Mouse (Mus musculus) activated CD4-positive, CD25-positive, alpha-beta regulatory T cell, adult 4 months (primary cell): ENCODE results near the gene Tasp1. TPM values are rescaled to one million over a fixed set of nuclear protein-coding genes. Genes with fewer than 3 reads are reported as not detected.
"Not testable (repeated sequence)": the region's sequence is repeated elsewhere in the genome, so short reads cannot be mapped to it uniquely, and the experiment has no call there.

Source experiments
- ATAC-seq: one replicate; pipeline ENCODE4 v1.8.0; 2017
- polyA plus RNA-seq, 2 experiments: library from polyadenylated mRNA; unstranded; fragments of 100-300 nt; shearing (Covaris generic); gene quantifications; one replicate each; pipeline ENCODE4 v1.2.1; 2017

The Tasp1 gene
- 100 to 1,000 TPM; 108 to 116 TPM for polyA plus RNA-seq

GRCm38 (mm10) chr2:140066353-140067314, at the start of gene Tasp1:
Gene Tasp1, minus strand, starts transcription at chr2:140066805.
- ATAC-seq = peak; percentile 100

DNA sequence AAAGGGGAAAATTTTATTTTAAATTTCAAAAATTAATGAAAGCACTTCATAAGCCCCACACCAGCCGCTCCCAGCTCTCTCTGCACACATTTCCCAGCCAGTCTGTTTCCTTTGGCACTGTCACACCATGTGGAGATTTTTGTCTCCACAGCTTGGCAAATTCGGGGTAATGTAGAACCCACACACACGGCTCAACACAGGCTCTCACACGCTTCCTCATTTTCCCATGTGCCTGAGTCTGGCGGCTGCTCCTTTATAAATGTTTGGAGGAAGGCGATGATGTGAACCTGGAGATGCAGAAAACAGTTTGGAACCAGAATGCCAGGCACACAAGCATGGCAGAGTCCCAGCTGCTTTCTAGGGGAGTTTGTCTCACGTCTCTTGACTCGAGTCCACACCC, 47.2 kb upstream of the Tasp1 start:
- no peak for ATAC-seq

DNA sequence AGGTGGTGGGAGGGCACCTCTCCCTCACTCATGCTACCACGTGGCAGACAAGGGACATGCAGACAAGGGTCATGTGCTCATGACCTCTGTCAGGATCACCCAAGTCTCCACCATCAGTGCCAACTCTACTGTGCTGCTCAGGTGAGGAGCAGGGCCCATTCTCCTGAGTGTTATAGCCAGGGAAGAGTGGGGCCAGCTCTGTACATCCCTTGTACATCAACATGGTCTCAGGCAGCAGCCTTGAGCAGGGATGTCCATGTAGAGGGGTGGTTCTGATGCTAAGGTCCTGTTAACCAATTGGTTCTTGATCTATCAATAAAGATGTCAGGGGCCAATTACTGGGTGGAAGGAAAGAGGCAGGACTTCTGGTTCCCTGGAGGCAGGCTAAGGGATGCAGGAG, 42.3 kb upstream of the Tasp1 start:
- ATAC-seq = no peak

- ATAC-seq = no peak
Measured at GRCm38 (mm10) chr2:140107641-140108040, 41.0 kb upstream of the Tasp1 start.

- ATAC-seq = no peak
Measured at GRCm38 (mm10) chr2:140104951-140105350, 38.3 kb upstream of the Tasp1 start.

- peak; percentile 60 for ATAC-seq
Measured at GRCm38 (mm10) chr2:140100551-140101474, 34.2 kb upstream of the Tasp1 start.

GRCm38 (mm10) chr2:140099971-140100370, 33.4 kb upstream of the Tasp1 start:
- ATAC-seq = no peak

GRCm38 (mm10) chr2:140097131-140097591, 30.6 kb upstream of the Tasp1 start:
- no peak for ATAC-seq

DNA sequence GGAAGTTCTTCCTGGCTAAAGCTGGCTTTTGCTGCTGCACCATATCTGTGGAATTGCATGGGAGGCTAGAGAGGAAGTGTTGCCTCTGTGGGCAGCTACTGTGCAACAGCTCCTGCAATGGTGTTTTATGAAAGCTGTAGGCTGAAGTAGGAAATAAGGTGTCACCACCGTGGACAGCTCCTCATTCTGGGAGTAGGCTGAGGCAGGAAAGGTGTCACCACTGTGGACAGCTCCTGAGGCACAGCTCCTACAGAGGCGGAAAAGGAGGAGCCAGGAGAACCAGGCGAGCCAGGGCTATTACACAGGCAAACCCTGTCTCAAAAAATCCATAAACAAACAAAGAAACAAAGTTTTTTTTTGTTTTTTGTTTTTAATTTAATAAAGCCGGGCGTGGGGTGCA, 29.4 kb upstream of the Tasp1 start:
- no peak for ATAC-seq

GRCm38 (mm10) chr2:140093433-140093832, 26.8 kb upstream of the Tasp1 start:
- ATAC-seq = no peak

GRCm38 (mm10) chr2:140084245-140084644, 17.6 kb upstream of the Tasp1 start:
- ATAC-seq = no peak

DNA sequence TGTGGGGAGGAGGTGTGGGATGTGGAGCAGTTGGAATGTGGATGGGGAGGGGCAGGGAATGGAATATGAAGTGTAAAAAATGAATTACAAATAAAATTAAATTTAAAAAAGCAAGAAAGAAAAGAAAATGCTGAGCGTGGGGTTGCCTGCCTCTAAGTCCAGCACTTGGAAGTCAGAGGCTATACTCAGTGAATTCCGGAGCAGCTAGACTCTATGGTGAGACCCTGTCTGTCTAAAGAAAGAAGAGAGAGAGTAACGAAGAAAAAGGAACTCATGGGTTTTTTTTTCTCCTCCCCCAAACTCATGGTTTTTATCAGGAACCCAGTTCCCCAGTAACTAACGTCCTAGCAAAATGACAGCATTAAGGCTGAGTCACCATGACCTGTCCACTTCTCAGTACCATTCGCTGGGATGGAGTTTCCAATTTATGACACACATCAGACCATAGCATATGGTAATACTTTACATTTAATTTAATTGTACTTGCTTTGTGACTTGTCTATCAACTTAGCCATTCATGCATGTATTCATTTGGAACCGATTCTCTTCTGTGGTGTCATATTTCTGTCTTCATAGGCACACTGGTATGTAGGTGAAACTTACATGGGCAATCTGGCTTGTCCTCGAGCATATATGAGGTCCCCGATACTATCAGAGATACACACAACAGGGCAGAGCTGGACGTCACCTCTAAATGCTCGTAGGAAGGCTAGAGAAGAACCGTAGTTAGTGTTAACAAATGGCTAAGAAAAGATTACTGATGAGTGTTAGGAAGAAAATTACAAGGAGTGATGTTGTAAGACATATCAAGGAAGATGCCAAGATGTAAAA, 14.4 kb upstream of the Tasp1 start:
- ATAC-seq = no peak

GRCm38 (mm10) chr2:140079284-140079683, 12.7 kb upstream of the Tasp1 start:
- not testable (repeated sequence) for ATAC-seq

GRCm38 (mm10) chr2:140078600-140079280, 12.1 kb upstream of the Tasp1 start:
- no peak for ATAC-seq

DNA sequence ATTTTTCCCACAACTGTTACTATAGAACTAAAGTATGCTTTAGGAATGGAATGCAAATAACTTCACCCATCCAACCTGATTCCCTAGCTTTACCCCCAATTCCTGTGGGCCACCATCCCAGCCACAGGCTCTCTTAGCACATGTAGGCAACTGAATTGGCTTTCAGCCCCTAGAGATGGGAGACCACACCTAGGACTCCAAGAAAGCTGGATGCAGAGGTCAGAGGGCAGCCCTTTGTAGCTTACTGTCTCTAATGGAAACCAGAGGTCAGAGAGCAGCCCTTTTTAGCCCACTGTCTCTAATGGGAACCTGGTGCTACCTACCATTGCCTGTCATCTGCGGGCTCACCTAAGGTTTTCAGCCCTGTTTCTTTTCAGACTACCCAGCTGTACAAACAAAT, 10.9 kb upstream of the Tasp1 start:
- ATAC-seq = no peak

DNA sequence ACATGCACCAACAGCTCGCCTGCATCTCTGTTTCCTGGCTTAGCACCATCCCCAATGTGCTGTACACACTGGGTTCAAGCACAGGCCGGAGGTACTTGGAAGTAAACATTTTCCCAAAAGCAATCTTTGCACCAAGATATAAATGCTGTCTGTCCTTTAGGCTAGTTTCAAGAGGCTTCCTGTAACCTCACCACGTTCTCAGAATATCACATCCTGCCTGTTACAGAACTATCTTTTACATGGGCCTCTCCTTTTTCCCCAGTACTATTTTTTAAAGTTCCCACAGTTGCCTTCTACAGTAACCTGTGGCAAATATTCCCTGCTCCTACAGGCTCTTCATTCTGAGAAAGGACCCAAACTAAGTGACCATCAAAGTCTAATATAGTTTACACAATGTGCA, 8.5 kb upstream of the Tasp1 start:
- peak; percentile 43 for ATAC-seq

- no peak for ATAC-seq
Measured at GRCm38 (mm10) chr2:140067516-140067915, 911 bp upstream of the Tasp1 start.

- no peak for ATAC-seq
Measured at GRCm38 (mm10) chr2:140065676-140066075, 929 bp downstream of the Tasp1 start.

DNA sequence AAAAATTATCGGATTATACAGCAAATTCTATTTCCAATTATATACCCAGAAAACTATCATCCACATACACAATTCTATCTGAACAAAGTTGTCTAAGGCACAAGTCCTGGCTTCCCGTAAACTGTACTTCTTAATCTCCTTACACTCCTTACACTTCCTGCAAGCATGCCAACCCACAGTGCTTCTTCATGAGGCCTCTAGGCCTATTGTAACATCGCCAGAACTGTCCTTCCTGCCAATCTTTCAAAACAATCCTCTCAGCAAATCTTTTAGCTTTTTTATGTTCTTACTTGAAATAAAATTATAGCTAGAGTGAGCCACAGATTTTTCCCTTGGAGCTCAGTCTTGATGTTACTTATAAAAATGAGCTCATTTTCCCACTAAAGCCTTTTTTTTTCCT, 5.1 kb downstream of the Tasp1 start:
- no peak for ATAC-seq

- ATAC-seq = peak; percentile 50
Measured at GRCm38 (mm10) chr2:140060092-140060867, 6.3 kb downstream of the Tasp1 start.

- ATAC-seq = no peak
Measured at GRCm38 (mm10) chr2:140058125-140058524, 8.5 kb downstream of the Tasp1 start.
